Mouse (Mus musculus): ENCODE measurements around the gene Klhdc7b.
"Not testable (repeated sequence)": the region's sequence is repeated elsewhere in the genome, so short reads cannot be mapped to it uniquely, and the experiment has no call there.

The Klhdc7b gene

GRCm38 (mm10) chr15:89428136-89428790 is 43.5 kb downstream of the Klhdc7b start:
- DNase-seq (ENCODE audit: low read depth, low spot score), result no peak

GRCm38 (mm10) chr15:89428821-89429351 is 44.2 kb downstream of the Klhdc7b start:
- DNase-seq (ENCODE audit: low read depth, low spot score), result no peak

DNA sequence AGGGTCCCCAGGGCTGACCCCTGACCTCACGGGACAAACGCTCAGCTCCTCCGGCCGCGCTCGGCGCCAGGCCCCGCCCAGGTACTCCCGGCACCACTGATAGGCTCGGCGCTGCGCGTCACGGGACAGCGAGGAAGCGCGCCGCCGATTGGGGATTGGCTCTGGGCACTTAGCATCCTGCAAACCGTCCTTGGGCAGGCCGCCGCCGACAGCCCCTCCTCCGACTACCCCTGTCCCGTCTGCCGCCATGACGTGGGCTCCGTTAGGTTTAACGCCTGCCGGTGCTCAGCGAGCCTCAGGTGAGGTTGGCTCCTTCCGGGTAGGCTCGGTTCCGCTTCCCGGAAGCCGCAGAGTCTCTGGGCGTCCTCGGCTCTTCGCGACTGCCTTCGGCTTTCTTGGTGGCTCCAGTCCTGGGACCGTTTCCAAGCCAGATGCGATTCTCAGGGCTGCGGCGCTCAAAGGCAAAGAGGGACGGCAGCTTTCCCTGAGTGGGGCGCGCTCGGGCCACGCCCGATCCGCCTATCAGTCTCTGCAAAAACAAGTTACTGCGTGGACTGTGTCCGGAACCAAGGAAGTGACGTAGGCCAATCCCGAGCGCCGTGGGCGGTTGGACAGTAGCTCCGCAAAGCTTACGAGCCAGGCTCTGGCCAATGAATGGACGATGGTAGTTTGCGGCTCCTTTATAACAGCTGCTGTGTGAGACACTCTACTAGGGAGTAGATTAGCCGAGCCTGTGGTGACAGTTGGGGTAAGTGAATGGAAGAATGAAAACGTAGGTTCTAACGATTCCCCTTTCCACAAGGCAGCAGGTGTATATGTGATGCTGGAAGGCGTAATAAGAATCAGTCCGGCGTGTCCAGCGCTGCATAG is 44.9 kb downstream of the Klhdc7b start, which contains the start of the genes C730034F03Rik, Gm44502 and Chkb:
Gene C730034F03Rik (plus strand): TSS at position 238 of the 870 bp plus-strand sequence.
Gene Gm44502 (minus strand): TSS at position 345 of the 870 bp plus-strand sequence.
Gene Chkb (minus strand): TSS at position 557 of the 870 bp plus-strand sequence.
- peak; percentile 98 for DNase-seq (ENCODE audit: low read depth, low spot score)

GRCm38 (mm10) chr15:89430341-89430740 is 45.6 kb downstream of the Klhdc7b start:
- no peak for DNase-seq (ENCODE audit: low read depth, low spot score)

GRCm38 (mm10) chr15:89430771-89431170 is 46.1 kb downstream of the Klhdc7b start:
- not testable (repeated sequence) for DNase-seq (ENCODE audit: low read depth, low spot score)

GRCm38 (mm10) chr15:89431271-89431670 is 46.6 kb downstream of the Klhdc7b start:
- DNase-seq (ENCODE audit: low read depth, low spot score), result no peak

DNA sequence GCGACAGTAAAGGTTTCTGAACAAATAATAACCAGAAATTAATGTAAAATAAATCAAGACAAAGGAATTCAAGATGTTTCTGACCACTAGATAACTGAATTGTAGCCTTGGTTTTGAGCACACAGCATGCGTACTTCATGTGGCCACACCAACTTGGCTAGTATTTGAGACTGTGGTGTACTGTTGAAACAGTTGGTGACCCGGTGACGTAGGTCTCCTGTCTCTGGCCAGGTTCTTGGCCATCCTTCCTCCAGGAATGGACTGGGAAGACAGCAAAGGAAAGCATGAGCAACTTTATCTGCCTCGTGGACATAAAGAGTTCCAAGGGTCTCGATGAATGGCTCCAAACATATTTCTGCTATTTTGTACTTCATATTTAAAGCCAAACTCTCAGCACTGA is 47.1 kb downstream of the Klhdc7b start:
- DNase-seq (ENCODE audit: low read depth, low spot score), result no peak

DNA sequence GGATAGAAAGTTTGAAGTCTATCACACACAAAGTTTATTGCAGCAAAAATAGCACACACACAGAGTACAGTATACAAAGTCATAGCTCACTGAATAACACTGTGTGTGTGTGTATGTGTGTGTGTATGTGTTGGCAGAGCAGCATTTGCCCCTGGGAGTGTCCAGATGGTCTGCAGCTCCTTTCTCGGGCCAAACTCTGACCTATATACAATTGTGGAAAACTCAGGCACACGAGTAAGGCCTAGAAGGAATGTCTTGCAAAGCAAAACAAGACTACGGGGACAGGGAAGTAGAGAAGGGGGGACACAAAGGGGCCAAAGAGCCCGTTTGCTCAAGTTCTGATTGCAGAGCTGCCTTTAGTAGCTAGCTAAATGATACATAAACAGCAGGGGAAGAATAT is 48.2 kb downstream of the Klhdc7b start:
- no peak for DNase-seq (ENCODE audit: low read depth, low spot score)

GRCm38 (mm10) chr15:89434136-89434535 is 49.4 kb downstream of the Klhdc7b start:
- no peak for DNase-seq (ENCODE audit: low read depth, low spot score)

DNA sequence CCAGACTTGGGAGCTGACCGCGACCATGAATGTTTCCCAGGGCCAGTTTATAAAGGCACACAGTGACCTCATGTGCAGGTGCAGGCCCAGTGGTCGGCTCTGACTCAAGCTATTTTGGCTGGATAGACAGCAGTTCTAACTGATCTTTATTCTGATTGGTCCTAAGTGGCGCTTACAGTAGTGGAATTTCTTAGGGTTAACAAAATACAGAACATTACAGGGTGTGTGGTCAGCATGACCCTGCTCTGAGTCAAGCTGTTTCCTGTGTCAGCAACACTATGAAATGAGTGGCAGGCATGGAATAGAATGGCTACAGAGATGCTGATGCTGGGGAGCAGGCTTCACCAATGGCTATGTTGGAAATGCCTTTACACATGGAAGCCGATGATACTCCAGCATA is 51.2 kb downstream of the Klhdc7b start:
- no peak for DNase-seq (ENCODE audit: low read depth, low spot score)

Measured in telencephalon, adult 2 months (tissue).